ENCODE assay signal across 10 mouse cellular contexts in genomic region chr10:80342305-80342748, GRCm38 (mm10). TPM values are rescaled to one million over a fixed set of nuclear protein-coding genes. Genes with fewer than 3 reads are reported as not detected.
A peak's percentile ranks its signal among the peaks of the same experiment; 100 is the strongest.
DNase-seq lines count a peak whose midpoint lies in the region; ATAC-seq and TF ChIP-seq lines count a peak whose summit lies in the region.
"Had no signal": no experiment of that assay in that cellular context is flagged by ENCODE, and none has a peak within 500 bp of the region (broad histone marks: within the 10 kb centered on the region; RNA-seq: fewer than 3 reads in every experiment).

No protein-coding gene starts in this region.

- WGBS in heart, adult 2 months = 28% methylated on average over 26 of the region's 26 CpGs
- 3% methylated on average over 26 of the region's 26 CpGs for whole genome bisulfite sequencing in hindbrain, embryonic 10.5 days
- 4% methylated on average over 26 of the region's 26 CpGs for WGBS in liver, postnatal 0 days (ENCODE audit: insufficient replicate concordance)

- no peak for TF ChIP-seq CTCF in heart, adult 2 months (IDR thresholded peaks at IDR 0.05)
- no peak for TF ChIP-seq CTCF in liver, postnatal 0 days (IDR thresholded peaks at IDR 0.05; ENCODE audit: low read depth)
- no peak for TF ChIP-seq CTCF in left cerebral cortex, adult 2 months (IDR thresholded peaks at IDR 0.05)

- H3K36me3 ChIP-seq in heart, adult 2 months (ENCODE audit: control insufficient read depth, insufficient read depth, low read length) = peaks cover 3% of the 10 kb centered on the region; the same call in 1 of the 2 replicates
- H3K36me3 ChIP-seq in ES-E14 (ENCODE audit: control insufficient read depth, insufficient read depth, low read length, poor library complexity, severe bottlenecking) = no peaks in the 10 kb centered on the region
- no peaks in the 10 kb centered on the region for H3K36me3 ChIP-seq in hindbrain, embryonic 10.5 days
- no peaks in the 10 kb centered on the region for H3K36me3 ChIP-seq in liver, postnatal 0 days (replicated peaks; ENCODE audit: insufficient read depth, low read length)

- peaks cover 15% of the 10 kb centered on the region for H3K4me1 ChIP-seq in heart, adult 2 months (ENCODE audit: control insufficient read depth, insufficient read depth, low read length)
- peaks cover 2 to 33% of the 10 kb centered on the region in 2 experiments; a peak in 3 of 4 replicates for H3K4me1 ChIP-seq in ES-E14 (ENCODE audit: control insufficient read depth in 2 of 2, insufficient read depth in 2 of 2, low read length in 2 of 2, poor library complexity in 1 of 2)
- H3K4me1 ChIP-seq in hindbrain, embryonic 10.5 days (replicated peaks) = peaks cover 57% of the 10 kb centered on the region
- H3K4me1 ChIP-seq in liver, postnatal 0 days (ENCODE audit: insufficient read depth) = peaks cover 54% of the 10 kb centered on the region

- intact Hi-C loops in heart, adult 2 months (cut with DNase I) = no loop called here
- intact Hi-C loops in heart, postnatal 14 days (cut with DNase I) = loop anchor here (5.0 kb wide), 1 partner anchor 165 kb away; the partner anchor contains the start of gene Efna2
- intact Hi-C loops in left cerebral cortex, adult 2 months (cut with DNase I) = no loop called here

- ATAC-seq in liver, postnatal 0 days = no peak

- no peak overlapping the region for H3K4me3 ChIP-seq in heart, adult 2 months
- H3K4me3 ChIP-seq in ES-E14 (ENCODE audit: insufficient read depth in 1 of 2, low read depth in 1 of 2, low read length in 2 of 2, poor library complexity in 1 of 2, severe bottlenecking in 1 of 2) = peak overlapping the region; percentile 58 to 70
- H3K4me3 ChIP-seq in hindbrain, embryonic 10.5 days = peak overlapping the region; percentile 48
- H3K4me3 ChIP-seq in liver, postnatal 0 days (ENCODE audit: low read depth, low read length) = peak overlapping the region; percentile 36; the same call in 1 of the 2 replicates
- H3K4me3 ChIP-seq in left cerebral cortex, adult 2 months = no peak overlapping the region

- TF ChIP-seq EP300 in heart, adult 2 months (IDR thresholded peaks at IDR 0.05; ENCODE audit: insufficient read depth, low read depth, low read length) = no peak
- no peak for TF ChIP-seq EP300 in liver, postnatal 0 days (IDR thresholded peaks at IDR 0.05; ENCODE audit: low read depth)

- H3K79me2 ChIP-seq in heart, adult 2 months (replicated peaks; ENCODE audit: control insufficient read depth, insufficient read depth, low read length) = no peaks in the 10 kb centered on the region

- in situ Hi-C loops in ES-E14 (cut with MboI; ENCODE audit: low sequenced_read_pairs in 2 of 2, unreplicated experiment in 2 of 2) = no loop called here

- no peak for DNase-seq in heart, adult 2 months
- no peak for DNase-seq in heart, postnatal 14 days
- no peak for DNase-seq in ES-E14 (ENCODE audit: low read depth, low spot score)
- no peak for DNase-seq in hindbrain, embryonic 10.5 days (ENCODE audit: low spot score)
- no peak for DNase-seq in liver, postnatal 0 days
- DNase-seq in right cerebral cortex, adult 18-20 months = no peak
- DNase-seq in ovary, adult 18-20 months (ENCODE audit: low spot score) = no peak
- no peak for DNase-seq in left cerebral cortex, adult 2 months (ENCODE audit: extremely low spot score in 1 of 2, low spot score in 2 of 2)

- H3K4me2 ChIP-seq in liver, postnatal 0 days (ENCODE audit: low read depth, low read length) = peak overlapping the region; percentile 76

- H3K9ac ChIP-seq in heart, adult 2 months (ENCODE audit: low read depth, low read length) = 0 out of 2 replicates have a peak overlapping the region, but pooled peaks have one; percentile 22
- H3K9ac ChIP-seq in ES-E14 (ENCODE audit: insufficient read depth, low read depth, low read length, poor library complexity, severe bottlenecking) = no peak overlapping the region; the same call in 1 of the 2 replicates
- no peak overlapping the region for H3K9ac ChIP-seq in liver, postnatal 0 days (replicated peaks)

- peaks cover 6% of the 10 kb centered on the region; the same call in 1 of the 2 replicates for H3K27me3 ChIP-seq in heart, adult 2 months (ENCODE audit: control insufficient read depth, insufficient read depth, low read length)
- H3K27me3 ChIP-seq in hindbrain, embryonic 10.5 days (ENCODE audit: insufficient read depth, poor library complexity, severe bottlenecking) = peaks cover 90% of the 10 kb centered on the region
- H3K27me3 ChIP-seq in liver, postnatal 0 days (ENCODE audit: insufficient read depth, low read length) = peaks cover 43% of the 10 kb centered on the region

- H3K9me3 ChIP-seq in ES-E14 (ENCODE audit: control insufficient read depth, insufficient read depth, low read depth, low read length) = no peaks in the 10 kb centered on the region
- H3K9me3 ChIP-seq in hindbrain, embryonic 10.5 days = no peaks in the 10 kb centered on the region
- H3K9me3 ChIP-seq in liver, postnatal 0 days (ENCODE audit: low read length) = no peaks in the 10 kb centered on the region

- H3K27ac ChIP-seq in heart, adult 2 months = no peak overlapping the region
- no peak overlapping the region for H3K27ac ChIP-seq in ES-E14 (ENCODE audit: insufficient read depth, low read depth, low read length, poor library complexity, severe bottlenecking)
- H3K27ac ChIP-seq in hindbrain, embryonic 10.5 days = no peak overlapping the region; the same call in 1 of the 2 replicates
- H3K27ac ChIP-seq in liver, postnatal 0 days (ENCODE audit: low read depth) = no peak overlapping the region
- H3K27ac ChIP-seq in left cerebral cortex, adult 2 months = no peak overlapping the region

- no peak for TF ChIP-seq POLR2A in heart, adult 2 months (IDR thresholded peaks at IDR 0.05; ENCODE audit: insufficient read depth, low read depth, low read length)

TF ChIP-seq in ES-E14, 5 proteins besides CTCF, POLR2A, EP300 and RAD21:
- TF ChIP-seq CHD2 (IDR thresholded peaks at IDR 0.05; ENCODE audit: low read depth, low read length) = no peak
- no peak for TF ChIP-seq ZC3H11A (IDR thresholded peaks at IDR 0.05; ENCODE audit: borderline replicate concordance, low read depth, low read length)
- no peak for TF ChIP-seq ZNF384 (IDR thresholded peaks at IDR 0.05; ENCODE audit: low read depth, low read length)
- no peak for TF ChIP-seq HCFC1 (IDR thresholded peaks at IDR 0.05; ENCODE audit: borderline replicate concordance, insufficient read depth, low read length)
- TF ChIP-seq MAFK (IDR thresholded peaks at IDR 0.05; ENCODE audit: insufficient read depth, low read depth, low read length) = no peak

RNA-seq across cellular contexts. Expression of gene Adamtsl5, which starts 5.9 kb away (rescaled TPM):
- 10 to 100 TPM; 71.9 to 84.5 TPM for total RNA-seq in heart, adult 2 months (2021)
- polyA plus RNA-seq in heart, adult 2 months (2012; rRNA removed) = 80.9 and 85.2 TPM in 2 replicates
- 10 to 100 TPM; 43.8 to 44.5 TPM for total RNA-seq in heart, postnatal 14 days (2021)
- 2.1 and 2.4 TPM in 2 replicates for total RNA-seq in ES-E14 (2012; rRNA removed)
- polyA plus RNA-seq in hindbrain, embryonic 10.5 days (2016; fragmentation: Nextera tagmentation; extraction: Ambion mirVana) = 0.45 and 1.3 TPM in 2 replicates
- 1.5 and 1.8 TPM in 2 replicates for polyA plus RNA-seq in liver, postnatal 0 days (2015; fragmentation: Nextera tagmentation; extraction: Ambion mirVana)
- total RNA-seq in left cerebral cortex, adult 2 months (2021) = 10 to 100 TPM in 1 of 2 experiments, 1 to 10 TPM in 1; 7.9 to 11.1 TPM

RNA-seq across cellular contexts. Expression of gene Reep6, which starts 12.6 kb away (rescaled TPM):
- total RNA-seq in heart, adult 2 months (2021) = 1 to 10 TPM; 2.8 to 3.6 TPM
- polyA plus RNA-seq in heart, adult 2 months (2012; rRNA removed) = 2.9 and 4.1 TPM in 2 replicates
- total RNA-seq in heart, postnatal 14 days (2021) = 1 to 10 TPM; 2.0 to 2.6 TPM
- 13.3 and 21.8 TPM in 2 replicates for total RNA-seq in ES-E14 (2012; rRNA removed)
- polyA plus RNA-seq in hindbrain, embryonic 10.5 days (2016; fragmentation: Nextera tagmentation; extraction: Ambion mirVana) = 7.2 and 11.2 TPM in 2 replicates
- 167 and 174 TPM in 2 replicates for polyA plus RNA-seq in liver, postnatal 0 days (2015; fragmentation: Nextera tagmentation; extraction: Ambion mirVana)
- 10 to 100 TPM; 13.5 to 13.6 TPM for total RNA-seq in left cerebral cortex, adult 2 months (2021)

RNA-seq across cellular contexts. Expression of gene Pcsk4, which starts 13.0 kb away (rescaled TPM):
- total RNA-seq in heart, adult 2 months (2021) = 1 to 10 TPM; 1.4 to 1.8 TPM
- polyA plus RNA-seq in heart, adult 2 months (2012; rRNA removed) = 4.5 and 4.9 TPM in 2 replicates
- total RNA-seq in heart, postnatal 14 days (2021) = 1 to 10 TPM; 1.0 to 1.7 TPM
- total RNA-seq in ES-E14 (2012; rRNA removed) = 1.4 and 3.3 TPM in 2 replicates
- 3.3 and 3.9 TPM in 2 replicates for polyA plus RNA-seq in hindbrain, embryonic 10.5 days (2016; fragmentation: Nextera tagmentation; extraction: Ambion mirVana)
- 5.6 TPM in 2 replicates for polyA plus RNA-seq in liver, postnatal 0 days (2015; fragmentation: Nextera tagmentation; extraction: Ambion mirVana)
- total RNA-seq in left cerebral cortex, adult 2 months (2021) = 1 to 10 TPM; 4.0 to 5.4 TPM

RNA-seq across cellular contexts. Expression of gene Plk5, which starts 13.9 kb away (rescaled TPM):
- total RNA-seq in heart, adult 2 months (2021) = under 1 TPM; 0.50 to 0.63 TPM
- polyA plus RNA-seq in heart, adult 2 months (2012; rRNA removed) = 2.0 and 2.7 TPM in 2 replicates
- total RNA-seq in heart, postnatal 14 days (2021) = under 1 TPM; 0.12 to 0.22 TPM
- 6.0 and 17.4 TPM in 2 replicates for total RNA-seq in ES-E14 (2012; rRNA removed)
- polyA plus RNA-seq in hindbrain, embryonic 10.5 days (2016; fragmentation: Nextera tagmentation; extraction: Ambion mirVana) = 0.22 and 0.44 TPM in 2 replicates
- 0.08 and 0.20 TPM in 2 replicates for polyA plus RNA-seq in liver, postnatal 0 days (2015; fragmentation: Nextera tagmentation; extraction: Ambion mirVana)
- total RNA-seq in left cerebral cortex, adult 2 months (2021) = 10 to 100 TPM; 27.3 to 37.9 TPM
- polyA plus RNA-seq: C2C12, macrophage had no signal

RNA-seq across cellular contexts. Expression of gene 2310011J03Rik, which starts 22.0 kb away (rescaled TPM):
- total RNA-seq in heart, adult 2 months (2021) = 10 to 100 TPM; 13.3 to 14.5 TPM
- 27.3 and 28.9 TPM in 2 replicates for polyA plus RNA-seq in heart, adult 2 months (2012; rRNA removed)
- 10 to 100 TPM; 13.3 to 15.0 TPM for total RNA-seq in heart, postnatal 14 days (2021)
- total RNA-seq in ES-E14 (2012; rRNA removed) = 29.6 and 33.4 TPM in 2 replicates
- polyA plus RNA-seq in hindbrain, embryonic 10.5 days (2016; fragmentation: Nextera tagmentation; extraction: Ambion mirVana) = 55.6 and 60.9 TPM in 2 replicates
- polyA plus RNA-seq in liver, postnatal 0 days (2015; fragmentation: Nextera tagmentation; extraction: Ambion mirVana) = 25.5 and 27.4 TPM in 2 replicates
- 10 to 100 TPM; 26.3 to 26.9 TPM for total RNA-seq in left cerebral cortex, adult 2 months (2021)

Comparison
In these comparisons a context has a peak if more than half of its experiments do, and no peak if none do; other contexts are left out.
1. H3K4me3 ChIP-seq: peak in ES-E14 (2 of 2), hindbrain, embryonic 10.5 days (single experiment) and liver, postnatal 0 days (single experiment); none in heart, adult 2 months (single experiment) and left cerebral cortex, adult 2 months (single experiment).